Mouse (Mus musculus) embryo, embryonic 10.5 days (tissue): ENCODE measurements around the gene Hist1h3g.
A peak's percentile ranks its signal among the peaks of the same experiment; 100 is the strongest.
"Not testable (repeated sequence)": the region's sequence is repeated elsewhere in the genome, so short reads cannot be mapped to it uniquely, and the experiment has no call there.

ENCODE experiments used
- DNase-seq: peaks from one replicate; pipeline ENCODE4 v3.0.0-alpha.2; 2015; ENCODE audit warnings: low spot score

Gene Hist1h3g

DNA sequence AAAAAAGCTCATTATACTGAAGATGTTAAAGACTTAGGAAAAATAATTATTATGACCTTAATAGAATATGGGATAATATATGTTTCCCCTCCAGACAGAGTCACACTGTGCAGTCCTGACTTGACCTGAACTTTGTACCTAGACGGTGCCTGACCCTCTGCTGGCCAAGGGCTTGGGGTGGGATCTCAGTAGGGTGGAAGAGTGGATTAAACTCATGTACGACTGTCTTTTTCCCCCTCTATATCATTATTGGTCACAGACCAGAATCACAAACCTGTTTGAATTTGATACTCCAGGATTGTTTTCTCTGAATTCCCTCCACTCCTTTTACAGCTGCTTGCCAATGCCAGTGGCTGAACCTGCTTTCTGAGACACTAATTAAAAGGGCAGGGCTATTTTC, 25.5 kb downstream of the Hist1h3g start:
- peak; percentile 50 for DNase-seq

DNA sequence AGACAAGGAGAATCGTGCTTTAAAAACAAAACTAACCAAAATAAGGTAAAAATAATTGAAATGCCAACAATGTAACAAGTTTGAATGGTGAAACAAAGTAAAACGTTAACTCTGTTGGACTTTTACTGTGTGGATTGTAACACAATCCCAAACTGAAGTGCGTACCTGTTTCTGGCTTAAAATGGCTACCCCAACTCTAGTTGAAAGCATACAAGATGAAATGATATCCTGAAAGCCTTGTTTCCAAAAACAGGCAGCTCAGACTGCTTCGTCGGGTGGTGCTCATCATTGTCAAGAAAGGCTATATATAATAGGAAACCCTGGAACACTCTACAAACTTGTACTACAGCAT, 26.3 kb downstream of the Hist1h3g start:
- DNase-seq = not testable (repeated sequence)

DNA sequence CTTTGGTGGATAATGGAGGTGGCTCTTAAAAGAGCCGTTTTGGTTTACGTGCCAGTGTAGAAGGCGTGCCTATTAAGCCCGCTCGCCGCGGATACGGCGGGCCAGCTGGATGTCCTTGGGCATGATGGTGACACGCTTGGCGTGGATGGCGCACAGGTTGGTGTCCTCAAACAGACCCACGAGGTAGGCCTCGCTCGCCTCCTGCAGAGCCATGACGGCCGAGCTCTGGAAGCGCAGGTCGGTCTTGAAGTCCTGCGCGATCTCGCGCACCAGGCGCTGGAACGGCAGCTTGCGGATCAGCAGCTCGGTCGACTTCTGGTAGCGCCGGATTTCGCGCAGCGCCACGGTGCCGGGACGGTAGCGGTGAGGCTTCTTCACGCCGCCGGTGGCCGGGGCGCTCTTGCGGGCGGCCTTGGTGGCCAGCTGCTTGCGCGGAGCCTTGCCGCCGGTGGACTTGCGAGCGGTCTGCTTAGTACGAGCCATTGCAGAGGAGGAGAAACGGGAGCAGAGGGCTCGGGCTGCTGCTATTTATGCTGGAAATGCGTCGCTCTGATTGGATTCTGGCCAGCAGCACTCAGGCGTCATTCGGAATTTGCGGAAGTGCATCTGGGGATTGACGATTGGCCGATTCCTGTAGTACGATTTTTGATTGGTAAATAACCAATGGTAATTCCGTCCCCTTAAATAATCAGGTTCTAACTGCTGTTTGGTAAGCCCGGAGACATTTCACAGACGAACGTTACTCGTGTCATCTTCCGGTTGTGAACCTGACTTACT, 26.8 kb downstream of the Hist1h3g start, which contains the start of gene Hist1h3e:
TSS of gene Hist1h3e (minus strand) at position 487 of the 777 bp plus-strand sequence.
- peak; percentile 97 for DNase-seq

DNA sequence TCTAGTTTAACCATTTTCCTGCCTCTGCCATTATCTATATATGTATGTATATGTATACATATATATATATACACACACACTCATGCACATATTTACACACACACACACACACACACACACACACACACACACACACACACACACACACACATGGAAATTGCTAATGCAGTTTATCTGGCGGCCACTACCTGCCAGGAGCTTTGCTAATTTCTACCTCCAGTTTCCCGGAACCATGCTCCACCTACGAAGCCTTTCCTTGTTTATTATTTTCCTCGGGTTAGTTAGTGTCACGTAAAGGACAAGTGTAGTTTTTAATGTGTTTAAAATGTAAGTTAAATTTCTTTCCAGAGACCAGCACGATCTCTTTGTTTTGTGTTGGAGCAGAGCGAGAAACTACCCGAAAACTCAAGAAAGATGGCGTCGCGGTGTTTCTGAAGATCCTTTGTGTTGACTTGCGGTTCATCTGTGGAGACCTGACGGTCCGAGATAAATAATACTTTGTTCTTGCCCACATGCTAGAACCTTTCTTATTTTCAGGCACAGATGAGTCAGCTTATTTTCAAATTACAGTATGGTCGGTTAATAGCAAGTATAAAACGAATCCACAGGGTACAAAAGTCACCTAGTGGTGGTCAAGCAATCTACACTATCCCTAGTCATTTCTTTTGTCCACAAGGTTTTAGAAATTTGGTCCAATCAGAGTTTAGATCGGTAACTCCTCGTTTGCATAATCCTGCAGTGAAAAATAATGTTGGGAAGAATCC, 27.7 kb downstream of the Hist1h3g start:
- DNase-seq = peak; percentile 85

DNA sequence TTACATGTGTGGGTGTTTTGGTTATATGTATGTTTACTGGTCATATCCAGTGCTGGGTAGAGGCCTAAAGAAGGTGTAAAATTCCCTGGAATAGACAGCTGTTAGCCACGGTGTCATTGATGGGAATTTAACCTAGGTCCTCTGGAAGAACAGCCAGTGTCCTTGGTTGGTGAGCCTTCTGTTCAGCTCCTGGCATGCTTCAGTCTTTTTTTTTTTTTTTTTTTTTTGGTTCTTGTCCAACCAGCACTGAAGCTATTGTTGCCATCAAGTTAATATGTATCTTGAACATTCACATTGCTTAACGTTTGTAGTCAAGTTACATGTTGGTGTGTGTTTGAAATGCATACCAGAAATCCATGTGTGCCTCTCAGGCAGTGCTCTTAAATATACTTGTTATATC, 29.3 kb downstream of the Hist1h3g start:
- DNase-seq = no peak

DNA sequence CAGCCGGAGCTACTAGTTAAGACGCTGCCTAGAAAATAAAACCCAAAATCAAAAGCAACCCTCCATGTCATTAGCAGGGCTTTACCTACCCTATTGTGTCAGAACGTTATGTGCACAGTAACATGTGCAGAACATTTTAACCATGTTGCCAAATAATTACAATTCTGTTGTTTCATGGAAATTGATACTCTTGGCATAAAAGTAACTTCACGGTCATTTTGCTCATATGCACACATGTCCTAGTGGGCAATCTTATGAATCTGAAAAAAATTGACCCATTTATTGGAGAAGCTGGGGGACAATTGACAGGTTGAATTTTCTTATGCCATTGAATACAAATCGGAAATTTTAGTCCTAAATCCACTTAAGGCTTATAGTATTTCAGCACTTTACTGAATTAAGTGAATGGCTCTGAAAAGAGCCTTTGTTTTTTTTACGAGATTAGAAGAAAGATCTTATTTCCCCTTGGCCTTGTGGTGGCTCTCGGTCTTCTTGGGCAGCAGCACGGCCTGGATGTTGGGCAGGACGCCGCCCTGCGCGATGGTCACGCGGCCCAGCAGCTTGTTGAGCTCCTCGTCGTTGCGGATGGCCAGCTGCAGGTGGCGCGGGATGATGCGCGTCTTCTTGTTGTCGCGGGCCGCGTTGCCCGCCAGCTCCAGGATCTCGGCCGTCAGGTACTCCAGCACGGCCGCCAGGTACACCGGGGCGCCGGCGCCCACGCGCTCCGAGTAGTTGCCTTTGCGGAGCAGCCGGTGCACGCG, 35.2 kb downstream of the Hist1h3g start:
- peak; percentile 78 for DNase-seq

DNA sequence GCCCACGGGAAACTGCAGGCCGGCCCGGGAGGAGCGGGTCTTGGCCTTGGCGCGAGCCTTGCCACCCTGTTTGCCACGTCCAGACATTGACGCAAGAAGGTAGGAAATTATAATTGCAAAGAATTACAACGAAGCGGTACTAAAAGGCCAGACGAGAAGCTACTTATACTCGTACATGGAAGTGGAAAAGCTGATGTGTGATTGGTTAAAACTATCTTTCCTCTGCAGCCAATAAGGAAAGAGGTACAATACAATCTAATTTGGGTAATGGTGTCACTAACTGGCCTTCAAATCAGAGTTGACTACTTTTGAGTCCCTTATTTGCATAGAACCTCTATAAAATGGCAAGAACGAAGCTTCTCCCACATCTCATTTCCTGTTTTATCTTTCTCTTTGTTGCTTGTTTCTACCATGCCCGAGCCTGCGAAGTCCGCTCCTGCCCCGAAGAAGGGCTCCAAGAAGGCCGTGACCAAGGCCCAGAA, 35.8 kb downstream of the Hist1h3g start, which contains the start of the genes Hist1h2ae and Hist1h2bg:
TSS of gene Hist1h2ae (minus strand) at position 199 of the 482 bp plus-strand sequence.
TSS of gene Hist1h2bg (plus strand) at position 375 of the 482 bp plus-strand sequence.
- DNase-seq = peak; percentile 96

DNA sequence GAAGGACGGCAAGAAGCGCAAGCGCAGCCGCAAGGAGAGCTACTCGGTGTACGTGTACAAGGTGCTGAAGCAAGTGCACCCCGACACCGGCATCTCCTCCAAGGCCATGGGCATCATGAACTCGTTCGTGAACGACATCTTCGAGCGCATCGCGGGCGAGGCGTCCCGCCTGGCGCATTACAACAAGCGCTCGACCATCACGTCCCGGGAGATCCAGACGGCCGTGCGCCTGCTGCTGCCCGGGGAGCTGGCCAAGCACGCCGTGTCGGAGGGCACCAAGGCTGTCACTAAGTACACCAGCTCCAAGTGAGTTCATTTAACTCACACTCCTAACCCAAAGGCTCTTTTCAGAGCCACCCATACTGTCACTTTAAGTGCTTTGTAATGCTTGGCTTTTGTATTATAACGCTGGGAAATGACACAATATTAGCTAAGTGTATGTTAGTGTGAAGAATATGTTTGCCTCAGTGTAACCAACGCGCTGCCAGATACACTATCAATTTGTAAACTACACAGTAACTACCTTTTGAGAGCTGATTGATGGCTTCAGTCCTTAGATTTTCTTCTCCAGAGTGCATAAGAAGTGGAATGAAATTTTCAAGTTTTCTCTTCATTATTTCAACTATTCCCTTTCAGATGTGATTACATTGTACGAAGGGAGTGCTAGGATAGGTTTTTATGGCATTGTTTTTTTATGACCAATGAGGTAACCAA, 36.4 kb downstream of the Hist1h3g start:
- DNase-seq = peak; percentile 82

DNA sequence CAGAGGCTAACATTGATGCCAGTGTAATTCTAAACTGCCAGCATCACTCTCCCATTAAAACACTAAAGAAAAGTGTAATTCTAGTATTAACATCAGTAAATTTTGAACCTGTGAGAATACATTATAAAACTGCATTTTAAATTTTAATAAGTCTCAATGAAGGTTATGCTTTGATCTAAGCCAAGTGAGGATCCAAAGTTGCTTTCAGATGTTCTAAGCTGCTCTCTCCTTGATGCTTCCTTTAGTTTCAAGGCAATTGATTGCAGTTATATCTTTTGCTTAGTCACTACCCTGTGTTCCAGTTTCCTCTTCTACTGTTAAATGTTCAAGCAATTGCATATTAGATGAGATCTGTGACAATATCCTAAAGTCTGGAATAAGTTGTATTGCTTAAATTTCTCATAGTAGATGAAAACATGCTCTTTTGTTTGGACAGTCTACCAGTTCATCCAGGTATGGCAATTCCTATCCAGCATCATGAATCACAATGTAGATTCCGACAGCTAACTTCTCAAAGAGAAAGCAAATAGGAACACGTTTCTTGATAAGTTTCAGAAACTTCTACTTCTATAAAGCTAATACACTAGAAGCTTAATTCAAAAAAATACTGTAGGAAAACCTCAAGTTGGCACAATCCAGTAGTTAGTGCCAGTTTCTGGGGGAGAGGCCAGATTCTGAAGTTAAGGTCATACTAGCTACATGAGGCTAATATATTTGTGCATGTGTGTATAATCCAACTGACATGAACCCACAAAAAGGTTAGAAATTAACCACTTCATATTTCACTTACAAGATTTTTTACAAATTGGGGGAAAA, 37.2 kb downstream of the Hist1h3g start:
- DNase-seq = peak; percentile 72

DNA sequence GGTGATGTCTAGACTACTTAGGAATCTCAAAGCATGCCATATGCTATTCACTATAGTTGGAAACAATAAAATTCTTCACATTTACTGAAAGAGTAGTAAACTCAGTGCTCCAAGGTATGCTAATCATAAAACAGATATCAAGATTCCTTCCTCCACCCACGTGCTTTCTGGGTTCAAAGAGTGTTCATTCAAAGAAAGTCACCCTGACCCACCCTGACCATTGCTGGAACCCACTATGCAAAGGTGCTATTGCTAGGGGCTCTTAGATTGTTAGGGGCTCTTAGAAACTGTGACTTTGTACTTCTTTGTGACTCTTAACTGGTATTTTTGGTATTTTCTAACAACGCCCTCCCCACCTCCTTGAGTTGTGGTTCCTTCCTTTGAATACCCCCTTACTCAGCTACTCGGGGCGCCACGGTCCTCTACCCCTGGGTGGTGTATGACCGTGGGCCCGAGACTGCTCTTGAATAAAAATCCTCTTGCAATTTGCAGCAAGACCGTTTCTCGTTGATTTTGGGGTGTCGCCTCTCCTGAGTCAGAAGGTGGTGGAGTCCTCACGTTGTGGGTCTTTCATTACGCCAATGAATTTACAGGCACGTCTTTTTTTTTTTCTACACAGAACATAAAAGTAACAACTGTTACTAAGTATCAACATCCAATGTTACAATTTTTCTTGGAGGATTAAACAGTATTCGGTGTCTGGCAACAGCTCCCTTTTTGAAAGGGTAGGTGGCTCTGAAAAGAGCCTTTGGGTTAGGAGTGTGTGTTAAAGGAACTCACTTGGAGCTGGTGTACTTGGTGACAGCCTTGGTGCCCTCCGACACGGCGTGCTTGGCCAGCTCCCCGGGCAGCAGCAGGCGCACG, 38.0 kb downstream of the Hist1h3g start:
- DNase-seq = peak; percentile 50

DNA sequence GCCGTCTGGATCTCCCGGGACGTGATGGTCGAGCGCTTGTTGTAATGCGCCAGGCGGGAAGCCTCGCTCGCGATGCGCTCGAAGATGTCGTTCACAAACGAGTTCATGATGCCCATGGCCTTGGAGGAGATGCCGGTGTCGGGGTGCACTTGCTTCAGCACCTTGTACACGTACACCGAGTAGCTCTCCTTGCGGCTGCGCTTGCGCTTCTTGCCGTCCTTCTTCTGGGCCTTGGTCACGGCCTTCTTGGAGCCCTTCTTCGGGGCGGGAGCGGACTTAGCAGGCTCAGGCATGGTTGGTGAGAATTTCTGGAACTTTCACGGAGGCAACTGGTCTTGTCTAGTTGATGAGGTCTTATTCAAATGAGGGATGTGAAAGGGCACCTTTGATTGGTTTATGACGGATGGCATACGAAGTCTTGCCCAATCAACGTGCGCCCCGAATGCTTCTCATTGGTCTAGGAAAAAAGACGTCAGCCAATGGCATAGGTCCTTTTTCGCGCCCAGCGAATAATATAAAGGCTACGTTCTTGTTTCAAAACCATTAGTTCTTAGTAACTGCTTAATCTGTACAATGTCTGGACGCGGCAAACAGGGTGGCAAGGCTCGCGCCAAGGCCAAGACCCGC, 38.8 kb downstream of the Hist1h3g start, which contains the start of the genes Hist1h2bf and Hist1h2ad:
TSS of gene Hist1h2bf (minus strand) at position 299 of the 627 bp plus-strand sequence.
TSS of gene Hist1h2ad (plus strand) at position 484 of the 627 bp plus-strand sequence.
- peak; percentile 99 for DNase-seq

DNA sequence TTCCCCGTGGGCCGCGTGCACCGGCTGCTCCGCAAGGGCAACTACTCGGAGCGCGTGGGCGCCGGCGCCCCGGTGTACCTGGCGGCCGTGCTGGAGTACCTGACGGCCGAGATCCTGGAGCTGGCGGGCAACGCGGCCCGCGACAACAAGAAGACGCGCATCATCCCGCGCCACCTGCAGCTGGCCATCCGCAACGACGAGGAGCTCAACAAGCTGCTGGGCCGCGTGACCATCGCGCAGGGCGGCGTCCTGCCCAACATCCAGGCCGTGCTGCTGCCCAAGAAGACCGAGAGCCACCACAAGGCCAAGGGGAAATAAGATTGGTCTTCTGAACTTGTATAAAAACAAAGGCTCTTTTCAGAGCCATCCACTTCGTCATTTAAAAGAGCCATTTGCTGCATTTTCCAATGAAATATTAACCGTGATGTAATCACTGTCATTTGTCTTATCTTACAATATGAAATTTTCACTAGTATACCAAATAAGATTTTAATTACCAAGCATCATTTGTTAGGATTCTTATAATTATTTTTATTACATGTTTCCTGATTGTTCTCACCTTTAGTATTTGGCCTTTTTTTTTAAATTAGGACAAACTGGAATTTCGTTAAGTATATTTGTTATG, 39.4 kb downstream of the Hist1h3g start:
- peak; percentile 67 for DNase-seq

DNA sequence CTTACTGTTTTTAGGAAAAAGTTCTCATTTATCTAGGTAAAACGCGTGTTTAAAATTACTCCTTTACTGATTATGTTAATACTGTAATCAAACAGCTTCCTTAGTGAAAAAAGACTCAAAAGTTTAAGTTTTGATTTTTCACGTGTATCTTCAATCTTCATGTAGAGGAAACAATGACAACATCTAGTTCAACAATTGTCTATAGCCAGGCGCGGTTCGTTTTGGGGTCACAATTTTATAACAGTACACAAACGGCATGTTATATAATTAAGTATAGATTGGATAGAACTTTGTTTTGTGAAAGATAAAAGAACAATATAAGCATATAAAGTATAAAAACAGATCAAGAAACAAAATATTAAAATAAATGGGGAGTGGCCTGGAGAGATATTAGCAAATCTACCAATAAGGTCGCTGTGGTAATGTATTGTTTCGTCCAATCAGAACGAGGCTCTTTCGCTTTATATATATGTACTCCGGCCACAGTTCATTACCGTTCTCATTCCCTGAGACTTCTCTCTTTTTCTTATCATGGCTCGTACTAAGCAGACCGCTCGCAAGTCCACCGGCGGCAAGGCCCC, 40.1 kb downstream of the Hist1h3g start, which contains the start of gene Hist1h3d:
TSS of gene Hist1h3d (plus strand) at position 493 of the 581 bp plus-strand sequence.
- peak; percentile 94 for DNase-seq

DNA sequence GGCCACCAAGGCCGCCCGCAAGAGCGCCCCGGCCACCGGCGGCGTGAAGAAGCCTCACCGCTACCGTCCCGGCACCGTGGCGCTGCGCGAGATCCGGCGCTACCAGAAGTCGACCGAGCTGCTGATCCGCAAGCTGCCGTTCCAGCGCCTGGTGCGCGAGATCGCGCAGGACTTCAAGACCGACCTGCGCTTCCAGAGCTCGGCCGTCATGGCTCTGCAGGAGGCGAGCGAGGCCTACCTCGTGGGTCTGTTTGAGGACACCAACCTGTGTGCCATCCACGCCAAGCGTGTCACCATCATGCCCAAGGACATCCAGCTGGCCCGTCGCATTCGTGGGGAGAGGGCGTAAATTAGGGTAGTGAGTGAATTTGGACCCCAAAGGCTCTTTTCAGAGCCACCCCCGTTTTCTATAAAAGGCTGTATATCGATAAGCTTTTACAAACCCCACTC, 40.7 kb downstream of the Hist1h3g start:
- DNase-seq = not testable (repeated sequence)

DNA sequence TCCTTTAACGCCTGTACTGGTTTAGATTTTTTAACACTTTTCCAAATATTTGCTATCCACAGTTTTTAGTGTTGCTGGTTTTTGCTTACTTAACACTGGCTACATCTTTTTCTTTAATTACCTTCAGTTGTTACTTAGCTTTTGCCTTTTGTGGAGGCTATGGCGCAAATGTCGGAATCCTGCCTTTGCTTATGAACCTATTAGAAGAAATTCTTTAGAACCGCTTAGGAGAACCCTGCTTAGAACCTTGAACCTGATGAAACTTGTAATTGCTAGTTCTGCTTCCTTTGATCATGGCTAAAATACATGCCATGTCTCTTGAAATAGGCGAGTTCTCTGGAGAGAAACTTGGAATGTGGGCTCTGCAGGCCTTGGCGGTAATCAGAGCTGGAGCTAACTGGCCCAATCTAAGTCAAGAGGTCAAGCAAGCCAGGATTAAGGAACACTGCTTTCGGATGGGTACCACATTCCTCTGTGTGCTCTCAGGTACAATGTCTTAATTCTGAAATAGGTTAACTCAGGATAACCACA, 41.2 kb downstream of the Hist1h3g start:
- DNase-seq = peak; percentile 79

DNA sequence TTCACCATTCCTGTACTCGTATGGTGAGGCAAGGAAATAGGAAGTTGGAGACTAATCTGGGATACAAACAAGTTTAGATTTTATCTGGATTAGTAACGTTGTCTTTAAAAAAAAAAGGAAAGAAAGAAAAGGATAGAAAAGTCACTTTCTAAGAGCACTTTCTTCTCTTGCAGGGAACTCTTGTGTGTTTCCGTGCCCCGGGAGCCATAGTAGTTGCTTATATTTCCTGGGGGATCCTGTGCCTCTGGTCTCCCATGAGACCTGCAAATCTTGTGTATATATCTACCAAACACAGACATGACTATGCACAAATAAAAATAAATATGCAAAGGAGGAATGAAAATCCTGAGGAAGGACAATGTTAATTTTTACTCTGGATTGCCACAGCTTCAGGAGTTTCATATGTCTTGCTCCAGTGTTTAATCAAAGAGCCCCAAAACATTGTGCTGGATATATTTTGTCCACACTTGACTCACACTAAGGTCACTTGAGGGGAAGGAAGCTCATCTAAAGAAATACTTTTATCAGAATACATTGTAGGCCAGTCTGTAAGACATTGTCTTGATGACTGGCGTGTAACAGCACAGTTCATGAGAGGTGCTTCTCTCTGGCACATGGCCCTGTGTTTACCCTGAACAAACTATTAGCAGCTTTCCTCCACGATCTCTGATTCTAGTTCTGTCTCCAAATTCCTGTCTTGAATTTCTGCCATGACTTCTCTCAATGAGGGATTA, 41.9 kb downstream of the Hist1h3g start:
- peak; percentile 57 for DNase-seq

DNA sequence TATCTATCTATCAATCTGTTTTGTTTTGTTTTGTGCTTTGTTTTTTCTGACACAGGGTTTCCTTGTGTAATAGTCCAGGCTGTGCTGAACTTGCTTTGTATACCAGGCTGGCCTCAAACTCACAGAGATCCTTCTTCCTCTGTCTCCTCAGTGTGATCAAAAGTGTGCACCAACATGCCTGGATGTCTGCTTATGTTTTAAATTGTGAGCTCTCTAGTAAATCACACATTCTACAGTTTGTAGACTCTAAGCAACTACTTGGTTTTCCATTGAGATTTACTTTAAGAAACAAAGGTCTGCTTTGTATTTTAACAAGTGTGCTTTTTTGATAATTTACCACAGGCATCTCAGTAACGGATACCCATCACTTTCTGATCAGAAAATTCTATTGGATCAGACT, 42.6 kb downstream of the Hist1h3g start:
- peak; percentile 36 for DNase-seq
